Mouse (Mus musculus): Measurements from ENCODE around the gene Kif20b. TPM values are rescaled to one million over a fixed set of nuclear protein-coding genes. Genes with fewer than 3 reads are reported as not detected.
A peak's percentile ranks its signal among the peaks of the same experiment; 100 is the strongest.

Gene Kif20b
- polyA plus RNA-seq (2015; fragmentation: Nextera tagmentation; extraction: Ambion mirVana): 30.3 and 33.3 TPM in 2 replicates

GRCm38 (mm10) chr19:34921652-34922602 is at the start of gene Kif20b:
TSS of gene Kif20b (plus strand) at chr19:34922361.
- Histone ChIP-seq H3K27me3 (ENCODE audit: insufficient read depth, low read length) (no peaks in the 10 kb centered on the region), H3K9ac (ENCODE audit: low read depth, low read length) (peak within 1 kb of the TSS; percentile 64), H3K27ac (peak within 1 kb of the TSS; percentile 77), H3K4me1 (replicated peaks; ENCODE audit: insufficient read depth, low read length) (no peaks in the 10 kb centered on the region), H3K4me2 (ENCODE audit: low read length) (peak within 1 kb of the TSS; percentile 70), H3K4me3 (replicated peaks; ENCODE audit: low read depth, low read length) (peak within 1 kb of the TSS; percentile 91), H3K9me3 (replicated peaks; ENCODE audit: low read length) (no peaks in the 10 kb centered on the region), H3K36me3 (ENCODE audit: insufficient read depth, low read length) (peaks cover 3% of the 10 kb centered on the region; the same call in 1 of the 2 replicates)
- no peak; the same call in 1 of the 2 replicates for TF ChIP-seq CTCF (IDR thresholded peaks at IDR 0.05; ENCODE audit: low read depth)
- DNase-seq (ENCODE audit: low spot score): peak; percentile 96
- under 1% methylated on average over 57 of the region's 57 CpGs for WGBS
- ATAC-seq (replicated peaks; ENCODE audit: low FRiP score, low read depth): peak; percentile 97

GRCm38 (mm10) chr19:34876676-34877075 is 45.5 kb upstream of the Kif20b start:
- WGBS: 55% methylated on average over 7 of the region's 7 CpGs
- ATAC-seq (replicated peaks; ENCODE audit: low FRiP score, low read depth) (no peak), DNase-seq (ENCODE audit: low spot score) (no peak)

DNA sequence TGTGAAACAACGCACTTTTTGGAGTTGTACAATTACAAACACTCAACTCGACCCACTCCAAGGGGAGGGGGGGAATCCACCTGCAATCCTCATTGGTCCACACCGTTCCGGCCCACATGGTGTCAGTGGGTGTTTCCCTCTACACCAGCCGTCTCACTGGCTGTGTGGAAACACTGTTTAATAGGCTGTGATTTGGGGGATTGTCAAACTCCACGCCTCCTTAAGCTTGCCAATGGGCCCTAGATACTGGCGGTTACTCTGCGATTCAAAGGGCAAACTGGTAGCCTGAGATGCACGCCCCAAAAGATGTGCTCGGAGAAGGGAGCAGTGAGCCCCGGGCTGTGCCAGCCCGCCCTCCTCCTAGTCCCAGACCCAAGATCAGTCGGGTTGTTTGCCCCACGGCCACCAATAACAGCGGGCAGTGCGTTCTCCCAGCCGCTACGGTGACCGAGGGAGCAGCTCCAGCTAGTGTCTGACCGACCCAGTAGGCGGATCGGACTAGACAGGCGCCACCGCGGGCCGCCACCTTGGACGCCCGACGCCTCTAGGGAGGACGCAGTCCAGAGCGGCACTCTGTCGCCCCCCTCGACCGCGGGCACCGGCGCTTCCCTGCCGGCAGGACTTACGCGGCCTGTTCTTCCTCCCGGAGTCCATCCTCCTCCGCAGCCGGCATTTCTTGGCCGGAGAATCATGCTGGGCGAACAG is 44.1 kb upstream of the Kif20b start:
- Histone ChIP-seq H3K27me3 (ENCODE audit: insufficient read depth, low read length) (no peaks in the 10 kb centered on the region), H3K4me2 (ENCODE audit: low read length) (peak overlapping the region; percentile 84), H3K27ac (peak overlapping the region; percentile 99), H3K4me3 (replicated peaks; ENCODE audit: low read depth, low read length) (peak overlapping the region; percentile 98), H3K9me3 (replicated peaks; ENCODE audit: low read length) (no peaks in the 10 kb centered on the region), H3K4me1 (replicated peaks; ENCODE audit: insufficient read depth, low read length) (0 out of 2 replicates have a peak, but pooled peaks cover 5% of the 10 kb centered on the region), H3K36me3 (ENCODE audit: insufficient read depth, low read length) (no peaks in the 10 kb centered on the region), H3K9ac (ENCODE audit: low read depth, low read length) (peak overlapping the region; percentile 95)
- peak; percentile 97 for DNase-seq (ENCODE audit: low spot score)
- ATAC-seq (replicated peaks; ENCODE audit: low FRiP score, low read depth): peak; percentile 97
- TF ChIP-seq CTCF (IDR thresholded peaks at IDR 0.05; ENCODE audit: low read depth): peak; percentile 38; the same call in 1 of the 2 replicates
- WGBS: 0% methylated on average over 44 of the region's 45 CpGs

More at GRCm38 (mm10) chr19:34876676-34877075, 45.5 kb upstream of the Kif20b start:
- no peaks in the 10 kb centered on the region for H3K27me3 ChIP-seq (ENCODE audit: insufficient read depth, low read length)
- 0 out of 2 replicates have a peak, but pooled peaks cover 5% of the 10 kb centered on the region for H3K4me1 ChIP-seq (replicated peaks; ENCODE audit: insufficient read depth, low read length)
- no peak overlapping the region; the same call in 1 of the 2 replicates for H3K4me3 ChIP-seq (replicated peaks; ENCODE audit: low read depth, low read length)
- no peaks in the 10 kb centered on the region for H3K9me3 ChIP-seq (replicated peaks; ENCODE audit: low read length)
- no peaks in the 10 kb centered on the region for H3K36me3 ChIP-seq (ENCODE audit: insufficient read depth, low read length)
- no peak for TF ChIP-seq CTCF (IDR thresholded peaks at IDR 0.05; ENCODE audit: low read depth)
- H3K27ac ChIP-seq: no peak overlapping the region
- H3K4me2 ChIP-seq (ENCODE audit: low read length): peak overlapping the region; percentile 84
- peak overlapping the region; percentile 95; the same call in 1 of the 2 replicates for H3K9ac ChIP-seq (ENCODE audit: low read depth, low read length)

- under 1% methylated on average over 95 of the region's 96 CpGs for WGBS
These were observed 43.3 kb upstream of the Kif20b start, which contains the start of gene Pank1 for GRCm38 (mm10) chr19:34878603-34879541. TSS of gene Pank1 (minus strand) at chr19:34879455.

GRCm38 (mm10) chr19:34879624-34880023 is 42.5 kb upstream of the Kif20b start:
- H3K27ac ChIP-seq: peak overlapping the region; percentile 99
- DNase-seq (ENCODE audit: low spot score): no peak
- no peaks in the 10 kb centered on the region for H3K36me3 ChIP-seq (ENCODE audit: insufficient read depth, low read length)
- peak overlapping the region; percentile 95 for H3K9ac ChIP-seq (ENCODE audit: low read depth, low read length)
- TF ChIP-seq CTCF (IDR thresholded peaks at IDR 0.05; ENCODE audit: low read depth): no peak
- peak overlapping the region; percentile 98 for H3K4me3 ChIP-seq (replicated peaks; ENCODE audit: low read depth, low read length)
- 22% methylated on average over 6 of the region's 6 CpGs for WGBS
- H3K4me1 ChIP-seq (replicated peaks; ENCODE audit: insufficient read depth, low read length): 0 out of 2 replicates have a peak, but pooled peaks cover 5% of the 10 kb centered on the region
- H3K4me2 ChIP-seq (ENCODE audit: low read length): peak overlapping the region; percentile 84
- no peaks in the 10 kb centered on the region for H3K27me3 ChIP-seq (ENCODE audit: insufficient read depth, low read length)
- ATAC-seq (replicated peaks; ENCODE audit: low FRiP score, low read depth): no peak
- H3K9me3 ChIP-seq (replicated peaks; ENCODE audit: low read length): no peaks in the 10 kb centered on the region

More at GRCm38 (mm10) chr19:34878603-34879541, 43.3 kb upstream of the Kif20b start, which contains the start of gene Pank1:
- Histone ChIP-seq H3K4me3 (replicated peaks; ENCODE audit: low read depth, low read length) (peak within 1 kb of the TSS; percentile 98), H3K4me1 (replicated peaks; ENCODE audit: insufficient read depth, low read length) (0 out of 2 replicates have a peak, but pooled peaks cover 5% of the 10 kb centered on the region), H3K27me3 (ENCODE audit: insufficient read depth, low read length) (no peaks in the 10 kb centered on the region), H3K27ac (peak within 1 kb of the TSS; percentile 99), H3K9ac (ENCODE audit: low read depth, low read length) (peak within 1 kb of the TSS; percentile 95), H3K36me3 (ENCODE audit: insufficient read depth, low read length) (no peaks in the 10 kb centered on the region), H3K9me3 (replicated peaks; ENCODE audit: low read length) (no peaks in the 10 kb centered on the region), H3K4me2 (ENCODE audit: low read length) (peak within 1 kb of the TSS; percentile 84)
- TF ChIP-seq CTCF (IDR thresholded peaks at IDR 0.05; ENCODE audit: low read depth): no peak
- ATAC-seq (replicated peaks; ENCODE audit: low FRiP score, low read depth) (peak; percentile 58), DNase-seq (ENCODE audit: low spot score) (peak; percentile 79)
